Mouse (Mus musculus) bone marrow, adult 2 months (tissue): ENCODE data around the gene 1700003F12Rik. TPM values are rescaled to one million over a fixed set of nuclear protein-coding genes. Genes with fewer than 3 reads are reported as not detected.
A peak's percentile ranks its signal among the peaks of the same experiment; 100 is the strongest.

Source experiments
- H3K27ac ChIP-seq: fragments of 200-500 bp; 2 replicates; pipeline ENCODE4 v1.5.1; 2012; ENCODE audit warnings: low read depth, mild to moderate bottlenecking, control low read depth, inconsistent platforms, low read length; ENCODE audit not compliant: control insufficient read depth, poor library complexity, insufficient read depth
- H3K4me1 ChIP-seq: fragments of 200-500 bp; 2 replicates; pipeline ENCODE4 v1.6.1; 2011; ENCODE audit warnings: low read length; ENCODE audit not compliant: control insufficient read depth, insufficient read depth
- H3K4me3 ChIP-seq: fragments of 200-500 bp; replicated peaks from 2 replicates; pipeline ENCODE3; 2011; ENCODE audit warnings: mild to moderate bottlenecking, low read depth, low read length, control low read depth; ENCODE audit not compliant: control insufficient read depth
- CTCF ChIP-seq: fragments of 200-500 bp; IDR thresholded peaks from 2 replicates; pipeline ENCODE4 v1.5.1; 2011; ENCODE audit warnings: low read length, control low read depth; ENCODE audit not compliant: control insufficient read depth, insufficient read depth
- POLR2A ChIP-seq: fragments of 200-500 bp; IDR thresholded peaks from 2 replicates; pipeline ENCODE4 v1.6.1; 2011; ENCODE audit warnings: low read depth, mild to moderate bottlenecking, control low read depth, low read length, borderline replicate concordance; ENCODE audit not compliant: control insufficient read depth
- WGBS: fragments of 180-500 bp; shearing (Covaris S2); methylation state at CpG from one replicate; pipeline ENCODE4 v1.1.7; 2018; 5-methylcytosine and 5-hydroxymethylcytosine counted together
- polyA plus RNA-seq: library from polyadenylated mRNA; stranded (reverse); fragments of >200 nt; gene quantifications from 2 replicates; pipeline ENCODE4 v1.2.4, GENCODE M21; 2011; ENCODE audit warnings: low replicate concordance; ENCODE audit not compliant: missing spikeins, insufficient read depth, insufficient read length

1700003F12Rik gene
- polyA plus RNA-seq, 1 experiment, result not detected

DNA sequence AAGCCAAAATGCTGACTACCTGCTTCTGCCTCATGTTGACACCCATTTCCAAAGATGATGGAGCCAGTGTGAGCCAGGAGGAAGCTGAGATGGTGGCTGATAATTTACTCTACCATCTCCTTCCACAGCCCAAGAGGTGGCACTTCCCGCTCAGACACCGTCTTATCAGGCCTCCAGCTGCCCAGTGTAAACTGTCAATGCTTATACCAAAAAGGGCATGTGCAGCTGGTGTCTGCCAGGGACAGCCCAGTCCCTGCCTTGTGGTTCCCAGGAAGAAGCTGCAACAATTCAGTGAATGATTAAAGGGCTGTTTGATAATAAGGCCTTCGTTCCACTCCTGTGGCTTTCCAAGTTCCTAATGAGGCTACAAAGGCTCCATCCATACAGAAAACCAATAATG, 8.2 kb upstream of the 1700003F12Rik start:
- 54% methylated on average over 3 of the region's 3 CpGs for WGBS
- no peaks in the 10 kb centered on the region for H3K4me1 ChIP-seq
- H3K27ac ChIP-seq, result no peak overlapping the region
- no peak overlapping the region for H3K4me3 ChIP-seq
- TF ChIP-seq CTCF, result no peak
- no peak for TF ChIP-seq POLR2A

DNA sequence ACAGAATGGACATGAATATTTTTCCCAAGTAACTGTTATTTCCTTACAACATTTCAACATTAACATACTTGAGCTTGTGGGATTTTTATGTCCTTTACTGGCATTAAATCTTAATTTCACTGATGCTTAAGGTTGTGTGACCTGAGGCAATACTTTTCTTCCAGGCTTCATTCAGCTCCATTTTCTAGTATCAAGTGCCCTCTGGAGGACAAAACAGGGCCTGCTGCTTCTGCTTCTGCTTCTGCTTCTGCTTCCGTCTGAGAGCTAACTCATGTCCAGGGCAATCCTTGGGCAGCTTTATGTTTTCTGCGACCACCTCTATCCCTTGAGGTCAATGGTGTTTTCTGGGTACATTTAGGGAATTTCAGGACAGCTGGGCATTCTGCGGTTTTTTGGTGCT, 7.2 kb upstream of the 1700003F12Rik start:
- Histone ChIP-seq H3K4me1 (no peaks in the 10 kb centered on the region), H3K4me3 (no peak overlapping the region), H3K27ac (no peak overlapping the region)
- WGBS, result 58% methylated on average over 3 of the region's 3 CpGs
- TF ChIP-seq CTCF, result 0 out of 2 replicates have a peak, but pooled peaks have one; percentile 29
- TF ChIP-seq POLR2A, result no peak

DNA sequence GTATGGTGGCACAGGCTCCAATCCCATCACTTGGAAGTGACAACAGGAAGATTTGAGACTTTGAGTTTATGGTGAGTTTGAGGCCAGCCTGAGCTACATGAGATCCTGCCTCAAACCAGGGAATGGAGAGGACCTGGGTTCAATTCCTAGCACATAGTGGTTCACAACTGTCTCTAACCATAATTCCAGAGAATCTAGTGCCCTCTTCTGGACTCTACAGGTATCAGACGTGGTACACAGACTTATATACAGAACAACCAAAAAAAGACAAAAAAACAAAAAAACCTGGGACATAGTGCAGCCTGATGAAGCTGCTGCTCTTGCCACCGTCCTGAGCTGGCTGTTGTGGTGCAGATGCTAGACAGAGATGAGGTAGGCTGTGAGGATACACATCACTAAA, 5.3 kb upstream of the 1700003F12Rik start:
- no peak for TF ChIP-seq CTCF
- TF ChIP-seq POLR2A, result no peak
- no peaks in the 10 kb centered on the region for H3K4me1 ChIP-seq
- H3K4me3 ChIP-seq, result no peak overlapping the region
- no peak overlapping the region for H3K27ac ChIP-seq
- 78% methylated on average over 2 of the region's 2 CpGs for WGBS

DNA sequence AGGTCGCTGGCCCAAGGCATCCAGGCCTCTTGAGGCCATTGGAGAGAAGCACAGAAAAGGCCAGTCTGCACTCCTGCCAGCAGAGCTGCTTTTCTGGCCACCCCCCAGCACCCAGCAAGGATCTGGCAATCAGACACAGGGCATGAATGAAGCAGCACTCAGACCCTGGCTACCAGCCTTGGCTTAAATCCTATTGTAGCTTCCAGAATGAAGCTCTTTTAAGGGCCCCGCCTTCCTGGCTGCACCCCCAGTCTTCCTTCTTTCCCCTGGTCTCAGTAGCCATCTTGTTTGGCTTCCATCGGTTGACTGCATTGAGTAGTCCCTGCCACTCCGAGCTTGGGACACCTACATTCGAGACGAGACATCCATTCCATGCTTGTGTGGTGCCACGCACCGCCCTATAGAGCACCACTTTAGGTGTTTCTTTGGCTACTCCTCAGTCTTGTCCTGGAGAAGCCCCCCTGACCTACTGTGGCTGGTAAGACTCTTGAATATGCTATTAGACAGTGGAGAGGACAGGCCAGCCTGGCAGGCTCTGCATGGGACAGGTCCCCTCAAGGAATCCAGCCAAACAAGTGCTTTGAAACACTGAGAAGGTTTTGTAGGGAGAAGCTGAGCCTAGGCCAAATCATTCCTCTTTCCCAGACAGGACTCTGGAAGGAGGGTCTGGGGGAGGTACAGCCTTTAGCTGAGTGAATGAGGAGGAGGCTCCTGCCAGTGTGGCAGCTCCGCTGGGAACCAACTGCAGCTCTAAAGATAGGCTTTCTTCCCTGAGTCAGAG, 3.1 kb upstream of the 1700003F12Rik start:
- WGBS, result 89% methylated on average over 9 of the region's 9 CpGs
- TF ChIP-seq CTCF (no peak), POLR2A (no peak)

DNA sequence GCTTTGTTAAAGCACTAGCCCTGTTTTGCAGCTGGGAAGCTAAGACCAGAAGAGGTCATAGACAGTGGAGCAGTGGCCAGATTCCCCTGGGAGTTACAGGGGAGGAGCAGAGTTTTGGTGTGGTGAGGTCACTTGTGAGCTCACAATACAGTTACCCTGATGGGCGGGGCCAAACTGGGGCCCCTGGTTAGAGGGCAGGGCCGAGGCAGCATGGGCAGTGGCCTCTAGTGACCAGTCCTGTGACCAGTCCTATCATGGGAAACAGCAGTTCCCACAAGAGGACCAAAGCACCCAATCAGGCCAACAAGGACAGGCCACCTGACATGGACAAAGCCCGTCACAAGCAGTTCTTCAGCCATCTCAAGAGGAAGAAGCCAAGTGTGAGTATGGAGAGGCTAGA, 1.8 kb downstream of the 1700003F12Rik start:
- H3K4me3 ChIP-seq, result no peak overlapping the region

More for the DNA sequence above, 3.1 kb upstream of the 1700003F12Rik start:
- Histone ChIP-seq H3K27ac (no peak overlapping the region), H3K4me3 (no peak overlapping the region), H3K4me1 (no peaks in the 10 kb centered on the region)

GRCm38 (mm10) chr2:154549127-154549885, 2.4 kb downstream of the 1700003F12Rik start:
- no peak overlapping the region for H3K27ac ChIP-seq
- no peak overlapping the region for H3K4me3 ChIP-seq
- H3K4me1 ChIP-seq, result peaks cover 2% of the 10 kb centered on the region; the same call in 1 of the 2 replicates
- TF ChIP-seq POLR2A, result no peak
- 8% methylated on average over 48 of the region's 48 CpGs for WGBS

More for the DNA sequence above, 1.8 kb downstream of the 1700003F12Rik start:
- WGBS, result 59% methylated on average over 3 of the region's 3 CpGs
- no peak overlapping the region for H3K27ac ChIP-seq
- TF ChIP-seq CTCF (no peak), POLR2A (no peak)
- H3K4me1 ChIP-seq, result peaks cover 2% of the 10 kb centered on the region; the same call in 1 of the 2 replicates

GRCm38 (mm10) chr2:154549886-154550189, 3.0 kb downstream of the 1700003F12Rik start:
- no peak overlapping the region for H3K4me3 ChIP-seq
- H3K27ac ChIP-seq, result no peak overlapping the region
- 16% methylated on average over 20 of the region's 20 CpGs for WGBS
- TF ChIP-seq CTCF (no peak), POLR2A (no peak)
- peaks cover 2% of the 10 kb centered on the region; the same call in 1 of the 2 replicates for H3K4me1 ChIP-seq

GRCm38 (mm10) chr2:154550937-154551336, 4.1 kb downstream of the 1700003F12Rik start:
- WGBS, result 69% methylated on average over 2 of the region's 2 CpGs
- H3K4me3 ChIP-seq, result no peak overlapping the region
- H3K27ac ChIP-seq, result no peak overlapping the region
- no peak for TF ChIP-seq POLR2A
- no peak for TF ChIP-seq CTCF
- peaks cover 2% of the 10 kb centered on the region; the same call in 1 of the 2 replicates for H3K4me1 ChIP-seq
